Mouse (Mus musculus): ENCODE measurements at regions not wholly inside any gene's neighbourhood (a gene's known extent, or its start where the extent isn't known, plus 50 kb on each side); places are given as distances from the start of the nearest gene placed in this dataset.

DNA sequence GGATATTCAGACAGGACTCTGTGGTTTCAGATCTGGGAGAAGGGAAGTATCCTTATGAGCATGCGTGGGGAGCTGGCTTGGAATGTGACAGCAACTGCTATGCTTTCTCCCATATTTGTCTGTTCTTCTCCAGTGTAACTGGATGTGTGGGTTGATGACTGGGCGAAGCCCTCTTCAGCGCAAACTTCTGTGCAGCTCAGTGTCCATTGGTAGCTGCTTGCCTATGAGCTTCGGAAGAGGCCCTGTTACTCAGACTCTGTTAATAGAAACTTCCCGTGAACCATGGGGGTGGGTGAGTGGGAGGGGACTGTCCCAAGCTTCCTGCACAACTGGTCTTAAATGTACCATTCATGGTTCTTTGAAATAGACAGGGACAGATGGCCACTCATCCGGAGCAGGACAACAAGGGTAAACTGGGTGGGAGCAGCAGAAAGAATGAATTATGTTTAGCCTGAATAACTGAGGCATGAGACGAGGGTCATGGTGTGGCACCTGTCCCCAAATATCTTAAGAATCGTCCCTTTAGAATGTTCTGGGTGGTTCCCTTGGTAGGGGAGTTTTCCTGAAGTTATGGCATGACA lies 141.1 kb upstream of the Plxnc1 start:
- no peak for DNase-seq (ENCODE audit: low spot score)

GRCm38 (mm10) chr10:95083341-95084148 lies 138.9 kb upstream of the Plxnc1 start:
- DNase-seq (ENCODE audit: low spot score): no peak

GRCm38 (mm10) chr10:95082634-95083033 lies 138.0 kb upstream of the Plxnc1 start:
- no peak for DNase-seq (ENCODE audit: low spot score)

DNA sequence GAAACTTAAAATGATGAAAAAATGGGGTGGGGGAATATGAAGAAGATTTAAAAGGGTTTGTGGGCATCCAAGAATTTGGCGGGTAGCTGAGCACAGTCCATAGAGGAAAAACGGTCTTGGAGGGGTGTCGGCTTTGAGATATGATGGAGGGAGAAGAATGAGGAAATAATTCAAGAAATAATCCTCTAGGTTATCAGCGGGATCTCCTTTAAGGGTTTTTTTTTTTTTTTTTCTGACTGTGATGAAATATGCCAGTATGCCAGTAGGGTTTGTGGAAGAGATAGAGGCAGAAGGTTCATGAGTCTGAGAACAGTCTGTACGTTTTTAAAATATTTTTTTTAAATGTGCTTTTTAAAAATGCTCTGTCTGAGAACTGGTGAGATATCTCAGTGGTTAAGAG lies 135.3 kb upstream of the Plxnc1 start:
- no peak for DNase-seq (ENCODE audit: low spot score)

DNA sequence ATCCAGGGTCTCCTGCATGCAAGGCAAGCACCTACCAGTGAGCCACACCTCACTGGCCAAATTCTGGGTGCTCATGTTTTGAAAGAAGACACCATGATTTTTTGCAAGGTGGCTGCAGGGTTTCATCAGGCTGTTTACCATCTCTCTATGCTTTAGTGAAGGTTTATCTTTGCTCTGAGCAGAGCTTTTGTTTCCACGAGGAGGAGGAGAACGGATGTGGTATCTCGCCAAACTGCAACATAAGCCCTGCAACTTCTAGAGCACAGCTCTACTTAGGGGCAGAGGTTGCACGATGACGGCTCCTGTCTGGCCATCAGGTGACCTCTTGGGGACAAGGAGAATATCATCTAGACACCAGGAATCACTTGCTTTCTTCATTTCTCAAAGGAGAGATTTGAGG lies 131.8 kb upstream of the Plxnc1 start:
- DNase-seq (ENCODE audit: low spot score): no peak

DNA sequence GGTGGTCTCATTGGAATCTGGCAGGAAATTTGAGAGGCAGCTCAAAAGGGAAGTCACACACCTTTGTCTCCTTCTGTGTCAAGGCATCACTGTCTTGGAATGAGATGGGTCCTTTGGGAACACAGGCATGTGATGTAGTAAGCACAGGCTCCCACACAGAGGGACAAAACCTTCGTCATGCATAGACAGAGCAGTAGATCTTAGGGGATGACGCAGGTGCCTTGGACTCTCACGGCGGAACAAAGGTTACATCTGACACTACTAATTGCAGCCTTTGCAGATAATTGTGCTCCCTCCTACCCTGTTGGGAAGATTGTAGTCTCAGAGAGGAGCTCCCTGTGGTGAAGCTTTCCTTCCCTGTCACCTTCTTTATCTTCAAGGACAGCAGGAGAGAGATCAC lies 131.3 kb upstream of the Plxnc1 start:
- DNase-seq (ENCODE audit: low spot score): no peak

DNA sequence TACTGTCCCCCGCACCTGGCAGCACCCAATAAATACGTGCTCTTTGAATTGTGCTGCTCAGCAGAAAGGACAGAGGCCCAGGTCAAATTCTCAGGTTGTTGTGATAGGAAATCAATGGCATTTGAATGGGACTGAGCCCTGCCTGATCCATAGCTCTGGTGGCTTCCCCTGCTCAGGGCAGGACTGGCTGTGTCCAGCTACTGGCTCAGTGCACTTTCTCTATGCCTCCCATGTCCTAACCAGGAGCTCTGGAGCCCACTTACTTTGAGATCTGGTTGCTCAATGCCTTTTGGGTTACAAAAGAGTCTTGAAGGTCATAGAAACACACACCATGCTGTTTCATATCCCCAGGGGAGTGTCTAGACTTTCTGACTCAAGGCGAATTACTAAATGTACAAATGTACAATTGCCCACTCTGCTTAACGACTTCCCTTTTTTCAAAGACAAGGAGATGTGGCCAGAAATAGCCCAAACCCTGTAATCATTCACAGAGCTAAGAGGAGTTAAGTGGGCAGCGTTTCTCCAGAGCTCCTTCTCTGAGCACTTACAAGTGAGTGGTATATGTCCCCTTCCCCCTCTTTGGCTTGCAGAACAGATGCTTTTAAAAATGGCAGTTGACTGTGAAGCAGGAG lies 130.4 kb upstream of the Plxnc1 start:
- no peak for DNase-seq (ENCODE audit: low spot score)

GRCm38 (mm10) chr10:95074381-95074780 lies 129.7 kb upstream of the Plxnc1 start:
- no peak for DNase-seq (ENCODE audit: low spot score)

DNA sequence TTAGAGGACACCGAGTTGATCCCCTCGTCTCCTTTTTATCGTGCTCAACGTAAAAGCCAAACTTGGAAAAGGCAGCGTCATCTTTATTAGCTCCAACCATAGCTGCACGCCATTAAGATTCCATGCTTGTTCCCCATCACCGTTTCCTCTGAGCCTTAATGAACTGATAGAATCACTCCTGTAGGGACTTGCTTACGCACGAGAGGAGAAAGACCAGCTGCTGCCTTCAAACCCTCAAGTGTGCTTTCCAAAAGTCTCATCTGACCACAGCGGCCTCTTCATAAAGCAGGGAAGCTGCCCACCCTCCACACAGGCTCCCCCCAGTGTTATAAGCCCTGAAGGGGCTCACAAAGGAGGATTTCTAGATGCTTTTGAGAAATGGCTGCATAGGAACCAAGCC lies 123.3 kb upstream of the Plxnc1 start:
- DNase-seq (ENCODE audit: low spot score): no peak

- DNase-seq (ENCODE audit: low spot score): no peak
Observed at GRCm38 (mm10) chr10:95066774-95067173, 122.1 kb upstream of the Plxnc1 start.

DNA sequence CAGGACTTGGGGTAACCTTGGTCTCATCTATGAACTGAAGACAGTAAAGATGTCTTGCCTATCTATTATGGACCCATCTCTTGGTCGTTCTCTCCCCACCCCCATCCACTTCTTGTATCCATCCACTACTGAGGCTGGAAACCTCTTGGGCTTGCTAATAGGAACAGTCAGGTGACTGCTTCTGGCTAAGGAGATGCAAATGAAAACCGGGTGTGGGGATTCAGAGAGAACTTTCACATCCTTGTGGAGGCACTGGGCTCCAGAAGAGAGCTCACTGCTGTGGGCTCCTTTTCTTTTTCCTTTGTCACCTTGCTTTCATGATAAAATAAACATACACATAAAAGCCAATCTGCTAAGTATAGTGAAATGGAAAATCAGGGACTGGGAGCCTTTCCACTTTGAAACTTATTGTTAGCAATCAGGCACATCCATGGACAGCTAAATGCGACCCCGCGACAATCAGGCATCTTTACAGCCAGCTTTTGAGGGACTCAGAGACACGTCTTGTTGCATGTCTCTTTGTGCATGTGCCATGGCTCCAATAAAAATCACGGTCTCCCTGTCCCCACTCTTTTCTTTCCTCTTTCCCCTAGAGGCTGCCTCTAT lies 115.0 kb upstream of the Plxnc1 start:
- no peak for DNase-seq (ENCODE audit: low spot score)

GRCm38 (mm10) chr10:95059078-95059477 lies 114.4 kb upstream of the Plxnc1 start:
- no peak for DNase-seq (ENCODE audit: low spot score)

GRCm38 (mm10) chr10:95057051-95057714 lies 112.5 kb upstream of the Plxnc1 start:
- DNase-seq (ENCODE audit: low spot score): no peak

- DNase-seq (ENCODE audit: low spot score): no peak
Observed at GRCm38 (mm10) chr10:95056541-95056940, 111.9 kb upstream of the Plxnc1 start.

DNA sequence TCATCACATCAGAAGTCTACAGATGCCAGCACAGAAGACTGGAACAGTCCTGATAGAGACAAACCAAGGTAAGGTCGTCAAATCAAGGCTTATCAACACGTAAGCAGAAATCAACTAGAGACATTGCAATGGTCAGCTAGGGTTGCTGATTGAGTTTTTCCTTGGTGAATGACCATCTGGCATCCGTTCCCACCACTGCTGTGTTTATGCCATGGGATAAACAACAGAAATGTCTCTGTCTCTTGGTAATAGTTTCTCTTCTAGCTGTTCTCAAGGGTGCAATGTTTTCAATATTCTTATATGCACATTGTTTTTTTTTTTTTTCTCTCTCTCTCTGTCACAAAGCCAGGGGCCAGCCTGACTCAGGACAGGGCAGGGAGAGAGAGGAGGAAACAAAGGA lies 110.2 kb upstream of the Plxnc1 start:
- no peak for DNase-seq (ENCODE audit: low spot score)

DNA sequence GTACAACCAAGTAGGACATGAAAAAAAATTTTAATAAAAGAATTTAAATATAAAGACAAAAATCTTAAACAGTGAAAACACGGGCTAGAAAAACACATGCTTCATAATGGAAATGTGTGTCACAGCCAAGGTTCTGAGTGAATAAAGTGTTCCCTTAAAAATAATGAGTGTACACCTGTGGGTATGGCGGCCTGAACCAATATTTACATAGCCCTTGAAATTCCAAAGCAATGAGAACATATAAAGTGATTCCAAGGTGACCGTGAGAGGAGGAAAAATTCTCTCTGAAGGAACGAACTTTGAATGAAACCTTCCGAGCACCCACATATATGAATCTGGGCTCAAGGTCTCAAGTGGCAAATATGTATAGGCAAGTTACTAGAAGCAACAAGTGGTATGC lies 104.2 kb upstream of the Plxnc1 start:
- DNase-seq (ENCODE audit: low spot score): no peak

GRCm38 (mm10) chr10:95043978-95044377 lies 99.3 kb upstream of the Plxnc1 start:
- no peak for DNase-seq (ENCODE audit: low spot score)

- no peak for DNase-seq (ENCODE audit: low spot score)
Observed at GRCm38 (mm10) chr10:95040258-95040895, 95.7 kb upstream of the Plxnc1 start.

- no peak for DNase-seq (ENCODE audit: low spot score)
Observed at GRCm38 (mm10) chr10:95036043-95036697, 91.5 kb upstream of the Plxnc1 start.

- DNase-seq (ENCODE audit: low spot score): no peak
Observed at GRCm38 (mm10) chr10:95035371-95035770, 90.7 kb upstream of the Plxnc1 start.

DNA sequence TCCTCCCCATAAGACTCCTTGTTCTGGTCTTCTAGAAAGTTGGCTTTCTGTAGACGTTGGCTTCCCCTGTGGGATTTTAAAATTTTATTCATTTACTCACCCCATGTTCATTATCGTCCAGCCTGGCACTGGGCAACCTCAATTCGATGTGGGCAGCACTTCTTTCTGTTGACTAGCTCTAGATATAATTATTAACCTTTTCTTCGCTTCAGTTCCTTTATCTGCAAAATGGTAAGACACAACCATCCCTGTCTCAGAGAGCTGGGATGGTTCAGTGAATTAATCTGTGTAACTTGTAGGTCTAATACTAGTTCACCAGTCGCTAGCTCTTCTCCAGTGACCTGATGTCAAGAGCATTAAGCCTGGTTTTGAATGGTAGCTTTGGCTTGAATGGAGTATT lies 89.9 kb upstream of the Plxnc1 start:
- DNase-seq (ENCODE audit: low spot score): no peak

Data from testis, postnatal 10 days (tissue).